Mouse (Mus musculus): ENCODE results near the gene Ptpn4. TPM values are rescaled to one million over a fixed set of nuclear protein-coding genes. Genes with fewer than 3 reads are reported as not detected.

The Ptpn4 gene
- total and polyA plus RNA-seq, 2 experiments from 2014 or later, result 7.0 to 46.5 TPM

DNA sequence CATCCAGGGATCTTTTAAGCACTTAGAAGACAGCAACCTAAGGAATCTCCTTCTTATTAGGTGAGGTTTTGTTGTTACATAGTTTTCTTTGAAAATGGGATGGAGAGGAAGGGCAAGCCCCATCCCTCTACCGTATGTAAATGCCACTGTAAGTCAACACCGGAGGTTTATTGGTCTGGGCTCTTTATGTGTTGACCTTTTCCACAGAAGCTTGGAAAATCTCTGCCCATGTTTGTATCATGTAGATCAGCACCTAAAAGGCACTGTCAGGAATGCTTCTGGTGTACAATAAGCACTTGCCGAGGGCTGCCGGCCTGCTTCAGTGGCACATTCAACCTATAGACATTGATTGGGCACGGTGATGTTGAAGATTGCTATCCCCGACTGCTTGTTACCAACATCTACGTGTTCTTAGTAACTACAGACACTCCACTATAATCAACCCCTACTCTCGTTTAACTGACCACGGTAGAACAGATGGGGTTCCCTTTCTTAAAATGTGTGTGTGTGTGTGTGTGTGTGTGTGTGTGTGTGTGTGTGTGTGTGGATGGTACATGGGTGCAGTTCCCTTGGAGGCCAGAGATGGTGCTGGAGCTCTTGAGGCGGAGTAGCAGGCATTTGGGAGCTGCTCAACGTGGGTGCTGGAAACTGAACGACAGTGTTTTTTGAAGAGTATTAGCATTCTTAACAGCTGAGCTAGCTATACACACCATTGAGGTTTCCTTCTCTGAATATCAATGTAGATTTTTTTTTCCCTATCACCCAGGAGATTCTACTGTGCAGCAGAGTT lies 11.9 kb upstream of the Ptpn4 start:
- WGBS, result 93% methylated on average over 12 of the region's 12 CpGs
- Histone ChIP-seq H3K4me2 (ENCODE audit: low read depth, low read length, poor library complexity, severe bottlenecking) (no peak overlapping the region), H3K9me3 (ENCODE audit: low read length) (no peaks in the 10 kb centered on the region), H3K4me3 (ENCODE audit: low read depth, low read length) (no peak overlapping the region), H3K36me3 (ENCODE audit: insufficient read depth, low read length) (no peaks in the 10 kb centered on the region), H3K27me3 (ENCODE audit: insufficient read depth, low read length) (no peaks in the 10 kb centered on the region), H3K27ac (ENCODE audit: low read depth, low read length) (no peak overlapping the region), H3K4me1 (ENCODE audit: insufficient read depth, low read length) (no peaks in the 10 kb centered on the region), H3K9ac (replicated peaks; ENCODE audit: low read length, poor library complexity, severe bottlenecking) (no peak overlapping the region)
- ATAC-seq (ENCODE audit: low FRiP score), result no peak
- TF ChIP-seq CTCF (IDR thresholded peaks at IDR 0.05), result no peak
- DNase-seq (ENCODE audit: low spot score), result no peak

DNA sequence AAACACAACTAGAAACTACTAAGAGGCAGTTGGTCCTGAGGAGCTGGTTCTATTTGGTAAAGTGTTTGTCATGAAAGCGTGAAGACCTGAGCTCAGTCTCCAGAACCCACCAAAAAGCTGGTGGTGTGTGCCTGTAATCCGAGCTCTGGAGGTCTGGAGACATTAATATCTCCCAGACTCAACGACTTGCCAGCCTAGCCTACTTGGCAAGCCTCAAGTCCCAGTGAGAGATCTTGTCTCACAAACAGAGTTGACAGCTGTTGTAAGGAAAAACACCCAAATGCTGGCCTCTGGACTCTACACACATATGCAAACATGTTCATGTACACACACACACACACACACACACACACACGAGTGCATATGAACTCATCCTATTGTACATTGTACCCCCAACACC lies 7.9 kb upstream of the Ptpn4 start:
- Histone ChIP-seq H3K27ac (ENCODE audit: low read depth, low read length) (no peak overlapping the region), H3K27me3 (ENCODE audit: insufficient read depth, low read length) (no peaks in the 10 kb centered on the region), H3K4me1 (ENCODE audit: insufficient read depth, low read length) (no peaks in the 10 kb centered on the region), H3K4me2 (ENCODE audit: low read depth, low read length, poor library complexity, severe bottlenecking) (no peak overlapping the region), H3K36me3 (ENCODE audit: insufficient read depth, low read length) (no peaks in the 10 kb centered on the region), H3K4me3 (ENCODE audit: low read depth, low read length) (no peak overlapping the region), H3K9me3 (ENCODE audit: low read length) (no peaks in the 10 kb centered on the region), H3K9ac (replicated peaks; ENCODE audit: low read length, poor library complexity, severe bottlenecking) (no peak overlapping the region)
- ATAC-seq (ENCODE audit: low FRiP score) (no peak), DNase-seq (ENCODE audit: low spot score) (no peak)
- no peak for TF ChIP-seq CTCF (IDR thresholded peaks at IDR 0.05)
- WGBS, result 84% methylated on average over 4 of the region's 4 CpGs

DNA sequence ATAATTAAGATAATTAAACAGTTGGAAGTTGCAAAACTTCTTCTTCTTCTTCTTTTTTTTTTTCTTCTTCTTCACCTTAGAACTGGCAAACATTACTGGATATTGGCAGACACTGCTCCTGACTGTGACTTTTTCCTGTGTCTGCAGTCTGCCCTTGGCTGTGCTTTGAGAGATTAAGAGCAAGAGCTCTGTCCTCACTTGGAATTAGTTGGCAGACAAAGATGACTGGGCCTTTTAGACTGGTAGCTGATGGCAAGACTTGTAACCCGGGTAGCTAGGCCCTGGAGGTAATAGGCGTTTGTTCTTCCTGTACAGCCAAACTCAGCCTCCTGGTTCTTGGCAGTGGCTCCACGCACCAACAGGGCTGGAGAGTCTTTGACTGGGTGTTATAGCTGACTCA lies 5.7 kb upstream of the Ptpn4 start:
- ATAC-seq (ENCODE audit: low FRiP score) (no peak), DNase-seq (ENCODE audit: low spot score) (no peak)
- no peak overlapping the region for H3K4me3 ChIP-seq (ENCODE audit: low read depth, low read length)
- H3K36me3 ChIP-seq (ENCODE audit: insufficient read depth, low read length), result no peaks in the 10 kb centered on the region
- WGBS, result 83% methylated on average over 3 of the region's 3 CpGs
- H3K27me3 ChIP-seq (ENCODE audit: insufficient read depth, low read length), result no peaks in the 10 kb centered on the region
- H3K9me3 ChIP-seq (ENCODE audit: low read length), result no peaks in the 10 kb centered on the region
- H3K9ac ChIP-seq (replicated peaks; ENCODE audit: low read length, poor library complexity, severe bottlenecking), result no peak overlapping the region
- H3K4me2 ChIP-seq (ENCODE audit: low read depth, low read length, poor library complexity, severe bottlenecking), result no peak overlapping the region
- no peaks in the 10 kb centered on the region for H3K4me1 ChIP-seq (ENCODE audit: insufficient read depth, low read length)
- no peak for TF ChIP-seq CTCF (IDR thresholded peaks at IDR 0.05)
- no peak overlapping the region for H3K27ac ChIP-seq (ENCODE audit: low read depth, low read length)

DNA sequence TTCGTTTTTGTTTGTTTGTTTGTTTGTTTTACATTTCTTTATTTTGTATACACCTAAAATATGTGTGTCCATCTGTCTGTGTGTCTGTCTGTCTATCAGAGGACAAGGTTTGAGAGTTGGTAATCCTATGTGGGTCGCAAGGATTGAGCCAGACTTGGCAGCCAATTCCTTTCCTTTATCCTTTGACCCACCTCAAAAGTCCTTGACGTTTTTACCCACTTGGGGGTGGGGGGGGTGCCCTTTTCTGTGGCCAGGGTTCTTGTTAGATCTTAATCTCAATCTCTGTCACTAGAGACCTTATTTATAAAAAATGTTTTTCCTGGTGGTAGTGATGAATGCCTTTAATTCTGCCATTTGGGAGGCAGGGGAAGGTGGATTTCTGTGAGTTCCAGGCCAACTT lies 828 bp upstream of the Ptpn4 start:
- Histone ChIP-seq H3K4me1 (ENCODE audit: insufficient read depth, low read length) (peaks cover 8% of the 10 kb centered on the region; the same call in 1 of the 2 replicates), H3K9me3 (ENCODE audit: low read length) (no peaks in the 10 kb centered on the region), H3K27me3 (ENCODE audit: insufficient read depth, low read length) (no peaks in the 10 kb centered on the region), H3K27ac (ENCODE audit: low read depth, low read length) (no peak overlapping the region), H3K36me3 (ENCODE audit: insufficient read depth, low read length) (no peaks in the 10 kb centered on the region), H3K4me2 (ENCODE audit: low read depth, low read length, poor library complexity, severe bottlenecking) (peak overlapping the region; percentile 71), H3K9ac (replicated peaks; ENCODE audit: low read length, poor library complexity, severe bottlenecking) (no peak overlapping the region), H3K4me3 (ENCODE audit: low read depth, low read length) (no peak overlapping the region)
- 36% methylated on average over 3 of the region's 3 CpGs for WGBS
- no peak for DNase-seq (ENCODE audit: low spot score)
- no peak for TF ChIP-seq CTCF (IDR thresholded peaks at IDR 0.05)
- ATAC-seq (ENCODE audit: low FRiP score), result no peak

- DNase-seq (ENCODE audit: low spot score) (peak; percentile 14), ATAC-seq (ENCODE audit: low FRiP score) (no peak)
- no peaks in the 10 kb centered on the region for H3K9me3 ChIP-seq (ENCODE audit: low read length)
- peak overlapping the region; percentile 71 for H3K4me2 ChIP-seq (ENCODE audit: low read depth, low read length, poor library complexity, severe bottlenecking)
- peak overlapping the region; percentile 83 for H3K9ac ChIP-seq (replicated peaks; ENCODE audit: low read length, poor library complexity, severe bottlenecking)
- no peaks in the 10 kb centered on the region for H3K36me3 ChIP-seq (ENCODE audit: insufficient read depth, low read length)
- H3K27ac ChIP-seq (ENCODE audit: low read depth, low read length), result peak overlapping the region; percentile 90
- no peaks in the 10 kb centered on the region for H3K27me3 ChIP-seq (ENCODE audit: insufficient read depth, low read length)
- H3K4me1 ChIP-seq (ENCODE audit: insufficient read depth, low read length), result peaks cover 8% of the 10 kb centered on the region; the same call in 1 of the 2 replicates
- TF ChIP-seq CTCF (IDR thresholded peaks at IDR 0.05), result no peak
- H3K4me3 ChIP-seq (ENCODE audit: low read depth, low read length), result peak overlapping the region; percentile 86
- 0% methylated on average over 29 of the region's 31 CpGs for WGBS
Measured at GRCm38 (mm10) chr1:119836479-119837015, 866 bp downstream of the Ptpn4 start.

GRCm38 (mm10) chr1:119835726-119836478 lies 1.5 kb downstream of the Ptpn4 start:
- TF ChIP-seq CTCF (IDR thresholded peaks at IDR 0.05), result no peak
- Histone ChIP-seq H3K9ac (replicated peaks; ENCODE audit: low read length, poor library complexity, severe bottlenecking) (peak overlapping the region; percentile 83), H3K36me3 (ENCODE audit: insufficient read depth, low read length) (no peaks in the 10 kb centered on the region), H3K4me3 (ENCODE audit: low read depth, low read length) (peak overlapping the region; percentile 86), H3K4me2 (ENCODE audit: low read depth, low read length, poor library complexity, severe bottlenecking) (peak overlapping the region; percentile 71), H3K9me3 (ENCODE audit: low read length) (no peaks in the 10 kb centered on the region), H3K27ac (ENCODE audit: low read depth, low read length) (no peak overlapping the region), H3K4me1 (ENCODE audit: insufficient read depth, low read length) (peaks cover 8% of the 10 kb centered on the region; the same call in 1 of the 2 replicates), H3K27me3 (ENCODE audit: insufficient read depth, low read length) (no peaks in the 10 kb centered on the region)
- ATAC-seq (ENCODE audit: low FRiP score) (no peak), DNase-seq (ENCODE audit: low spot score) (peak; percentile 6)
- WGBS, result 9% methylated on average over 9 of the region's 9 CpGs
